Mouse (Mus musculus) heart, embryonic 16.5 days (tissue): ENCODE measurements around the gene Anapc11. TPM values are rescaled to one million over a fixed set of nuclear protein-coding genes. Genes with fewer than 3 reads are reported as not detected.

ENCODE experiments used
- ATAC-seq: fragments of 200-750 bp; cut with Nextera tagmentation; replicated peaks from 2 replicates; pipeline ENCODE4 v1.8.0; 2017; ENCODE audit warnings: moderate number of reproducible peaks; ENCODE audit not compliant: insufficient read depth, low FRiP score; ENCODE audit errors: extremely low read depth
- H3K27ac ChIP-seq: fragments of 300-500 bp; sonication (generic); 2 replicates; pipeline ENCODE4 v1.5.1; 2014; ENCODE audit warnings: mild to moderate bottlenecking, low read length, control low read depth, moderate library complexity
- H3K27me3 ChIP-seq: fragments of 300-500 bp; sonication (generic); 2 replicates; pipeline ENCODE4 v1.6.1; 2014; ENCODE audit warnings: low read length, mixed read lengths; ENCODE audit not compliant: control insufficient read depth, insufficient read depth
- H3K36me3 ChIP-seq: fragments of 300-500 bp; sonication (generic); 2 replicates; pipeline ENCODE4 v1.6.1; 2014; ENCODE audit not compliant: control insufficient read depth, insufficient read depth
- H3K4me1 ChIP-seq: fragments of 300-500 bp; sonication (generic); 2 replicates; pipeline ENCODE4 v1.6.1; 2014; ENCODE audit warnings: low read length, mixed read lengths; ENCODE audit not compliant: control insufficient read depth, insufficient read depth
- H3K4me2 ChIP-seq: fragments of 300-500 bp; sonication (generic); 2 replicates; pipeline ENCODE4 v1.6.1; 2014; ENCODE audit warnings: low read depth, mild to moderate bottlenecking, control low read depth, low read length
- H3K4me3 ChIP-seq: fragments of 300-500 bp; sonication (generic); 2 replicates; pipeline ENCODE4 v1.5.1; 2014; ENCODE audit warnings: mild to moderate bottlenecking, control low read depth, low read length
- H3K9ac ChIP-seq: fragments of 300-500 bp; sonication (generic); 2 replicates; pipeline ENCODE4 v1.6.1; 2014; ENCODE audit warnings: low read length, control low read depth
- H3K9me3 ChIP-seq: fragments of 300-500 bp; sonication (generic); replicated peaks from 2 replicates; pipeline ENCODE4 v1.6.1; 2016; ENCODE audit warnings: low read length; ENCODE audit not compliant: control insufficient read depth
- WGBS: fragments of 180-500 bp; shearing (Covaris S2); extraction: QIAGEN DNeasy Blood & Tissue Kit; methylation state at CpG from one replicate; pipeline ENCODE4 v1.1.7; 2014; 5-methylcytosine and 5-hydroxymethylcytosine counted together
- polyA plus RNA-seq: library from polyadenylated mRNA; unstranded; fragments of >200 nt; fragmentation: Nextera tagmentation; extraction: Ambion mirVana; gene quantifications from 2 replicates; pipeline ENCODE4 v1.2.1, GENCODE M21; 2015

Gene Anapc11
- polyA plus RNA-seq, 1 experiment from 2014 or later, result 179 TPM

- Histone ChIP-seq H3K9me3 (no peaks in the 10 kb centered on the region), H3K4me3 (peak overlapping the region; percentile 97), H3K4me1 (peaks cover 19% of the 10 kb centered on the region), H3K27me3 (no peaks in the 10 kb centered on the region), H3K27ac (peak overlapping the region; percentile 99), H3K4me2 (peak overlapping the region; percentile 68), H3K36me3 (peaks cover 33% of the 10 kb centered on the region), H3K9ac (peak overlapping the region; percentile 95)
- under 1% methylated on average over 23 of the region's 23 CpGs for WGBS
- 0 out of 2 replicates have a peak, but pooled peaks have one; percentile 0 for ATAC-seq
These were observed 24.5 kb upstream of the Anapc11 start for GRCm38 (mm10) chr11:120573585-120574277.

GRCm38 (mm10) chr11:120574278-120574600 lies 24.0 kb upstream of the Anapc11 start:
- H3K27ac ChIP-seq, result peak overlapping the region; percentile 68
- peaks cover 38% of the 10 kb centered on the region for H3K36me3 ChIP-seq
- peak overlapping the region; percentile 95 for H3K9ac ChIP-seq
- ATAC-seq, result no peak
- H3K4me1 ChIP-seq, result peaks cover 21% of the 10 kb centered on the region
- H3K4me2 ChIP-seq, result peak overlapping the region; percentile 68
- H3K27me3 ChIP-seq, result no peaks in the 10 kb centered on the region
- H3K4me3 ChIP-seq, result peak overlapping the region; percentile 97
- no peaks in the 10 kb centered on the region for H3K9me3 ChIP-seq
- 25% methylated on average over 5 of the region's 5 CpGs for WGBS

- H3K9ac ChIP-seq, result no peak overlapping the region
- H3K4me3 ChIP-seq, result no peak overlapping the region
- WGBS, result 84% methylated on average over 2 of the region's 2 CpGs
- ATAC-seq, result no peak
- no peaks in the 10 kb centered on the region for H3K9me3 ChIP-seq
- H3K36me3 ChIP-seq, result peaks cover 37% of the 10 kb centered on the region
- H3K4me2 ChIP-seq, result no peak overlapping the region
- H3K27me3 ChIP-seq, result no peaks in the 10 kb centered on the region
- no peak overlapping the region; the same call in 1 of the 2 replicates for H3K27ac ChIP-seq
- peaks cover 29% of the 10 kb centered on the region for H3K4me1 ChIP-seq
These were observed 23.2 kb upstream of the Anapc11 start for GRCm38 (mm10) chr11:120575046-120575445.

- H3K36me3 ChIP-seq, result peaks cover 28% of the 10 kb centered on the region
- no peak overlapping the region for H3K4me2 ChIP-seq
- H3K9ac ChIP-seq, result no peak overlapping the region
- no peak overlapping the region for H3K27ac ChIP-seq
- no peaks in the 10 kb centered on the region for H3K9me3 ChIP-seq
- ATAC-seq, result no peak
- no peaks in the 10 kb centered on the region for H3K27me3 ChIP-seq
- peaks cover 33% of the 10 kb centered on the region for H3K4me1 ChIP-seq
- H3K4me3 ChIP-seq, result no peak overlapping the region
These were observed 22.3 kb upstream of the Anapc11 start for GRCm38 (mm10) chr11:120575940-120576339.

- no peak overlapping the region for H3K27ac ChIP-seq
- H3K9ac ChIP-seq, result no peak overlapping the region
- 82% methylated on average over 3 of the region's 3 CpGs for WGBS
- H3K4me1 ChIP-seq, result peaks cover 29% of the 10 kb centered on the region
- ATAC-seq, result no peak
- H3K9me3 ChIP-seq, result no peaks in the 10 kb centered on the region
- no peak overlapping the region for H3K4me2 ChIP-seq
- H3K36me3 ChIP-seq, result peaks cover 22% of the 10 kb centered on the region
- no peak overlapping the region for H3K4me3 ChIP-seq
- H3K27me3 ChIP-seq, result no peaks in the 10 kb centered on the region
These were observed 21.7 kb upstream of the Anapc11 start for GRCm38 (mm10) chr11:120576365-120576981.

- ATAC-seq, result no peak
- Histone ChIP-seq H3K9ac (no peak overlapping the region), H3K4me2 (no peak overlapping the region), H3K9me3 (no peaks in the 10 kb centered on the region), H3K36me3 (peaks cover 22% of the 10 kb centered on the region), H3K4me1 (peaks cover 29% of the 10 kb centered on the region), H3K27me3 (no peaks in the 10 kb centered on the region), H3K27ac (no peak overlapping the region), H3K4me3 (no peak overlapping the region)
- 83% methylated on average over 7 of the region's 7 CpGs for WGBS
These were observed 20.8 kb upstream of the Anapc11 start for GRCm38 (mm10) chr11:120577211-120578023.

GRCm38 (mm10) chr11:120578024-120578693 lies 20.1 kb upstream of the Anapc11 start:
- no peak overlapping the region for H3K27ac ChIP-seq
- no peak overlapping the region for H3K9ac ChIP-seq
- H3K9me3 ChIP-seq, result no peaks in the 10 kb centered on the region
- no peak overlapping the region for H3K4me2 ChIP-seq
- ATAC-seq, result no peak
- peaks cover 29% of the 10 kb centered on the region for H3K4me1 ChIP-seq
- no peaks in the 10 kb centered on the region for H3K27me3 ChIP-seq
- WGBS, result 78% methylated on average over 10 of the region's 10 CpGs
- H3K4me3 ChIP-seq, result no peak overlapping the region
- H3K36me3 ChIP-seq, result peaks cover 22% of the 10 kb centered on the region

GRCm38 (mm10) chr11:120578694-120579243 lies 19.5 kb upstream of the Anapc11 start:
- peaks cover 29% of the 10 kb centered on the region for H3K4me1 ChIP-seq
- H3K36me3 ChIP-seq, result peaks cover 23% of the 10 kb centered on the region
- H3K9me3 ChIP-seq, result peaks cover under 1% of the 10 kb centered on the region; the same call in 1 of the 2 replicates
- ATAC-seq, result no peak
- no peak overlapping the region for H3K27ac ChIP-seq
- H3K9ac ChIP-seq, result no peak overlapping the region; the same call in 1 of the 2 replicates
- H3K27me3 ChIP-seq, result no peaks in the 10 kb centered on the region
- H3K4me3 ChIP-seq, result no peak overlapping the region
- WGBS, result 61% methylated on average over 11 of the region's 11 CpGs
- no peak overlapping the region for H3K4me2 ChIP-seq
